Mouse (Mus musculus) liver, embryonic 14.5 days (tissue): ENCODE measurements at regions not wholly inside any gene's neighbourhood (a gene's known extent, or its start where the extent isn't known, plus 50 kb on each side); places are given as distances from the start of the nearest gene placed in this dataset.

ENCODE experiments used
- CTCF ChIP-seq: IDR thresholded peaks from 2 replicates; pipeline ENCODE4 v1.5.1; 2016; ENCODE audit warnings: antibody characterized with exemption, low read depth, control low read depth
- EP300 ChIP-seq: IDR thresholded peaks from 2 replicates; pipeline ENCODE4 v1.6.1; 2016; ENCODE audit warnings: antibody characterized with exemption, low read depth

- TF ChIP-seq CTCF = no peak
- TF ChIP-seq EP300 = no peak
These were observed 65.9 kb upstream of the Id2 start for GRCm38 (mm10) chr12:25162843-25163242.
